Mouse (Mus musculus): Measurements from ENCODE around the gene Cntn6.

GRCm38 (mm10) chr6:104492490-104493431, at the start of gene Cntn6:
- no peak for TF ChIP-seq CTCF (IDR thresholded peaks at IDR 0.05; ENCODE audit: low read depth, low read length)
- no peak for TF ChIP-seq POLR2A (IDR thresholded peaks at IDR 0.05; ENCODE audit: extremely low read depth, insufficient read depth, low read length)

Measured in liver, adult 2 months (tissue).